ENCODE assay signal across 8 mouse cellular contexts in the genomic region with DNA sequence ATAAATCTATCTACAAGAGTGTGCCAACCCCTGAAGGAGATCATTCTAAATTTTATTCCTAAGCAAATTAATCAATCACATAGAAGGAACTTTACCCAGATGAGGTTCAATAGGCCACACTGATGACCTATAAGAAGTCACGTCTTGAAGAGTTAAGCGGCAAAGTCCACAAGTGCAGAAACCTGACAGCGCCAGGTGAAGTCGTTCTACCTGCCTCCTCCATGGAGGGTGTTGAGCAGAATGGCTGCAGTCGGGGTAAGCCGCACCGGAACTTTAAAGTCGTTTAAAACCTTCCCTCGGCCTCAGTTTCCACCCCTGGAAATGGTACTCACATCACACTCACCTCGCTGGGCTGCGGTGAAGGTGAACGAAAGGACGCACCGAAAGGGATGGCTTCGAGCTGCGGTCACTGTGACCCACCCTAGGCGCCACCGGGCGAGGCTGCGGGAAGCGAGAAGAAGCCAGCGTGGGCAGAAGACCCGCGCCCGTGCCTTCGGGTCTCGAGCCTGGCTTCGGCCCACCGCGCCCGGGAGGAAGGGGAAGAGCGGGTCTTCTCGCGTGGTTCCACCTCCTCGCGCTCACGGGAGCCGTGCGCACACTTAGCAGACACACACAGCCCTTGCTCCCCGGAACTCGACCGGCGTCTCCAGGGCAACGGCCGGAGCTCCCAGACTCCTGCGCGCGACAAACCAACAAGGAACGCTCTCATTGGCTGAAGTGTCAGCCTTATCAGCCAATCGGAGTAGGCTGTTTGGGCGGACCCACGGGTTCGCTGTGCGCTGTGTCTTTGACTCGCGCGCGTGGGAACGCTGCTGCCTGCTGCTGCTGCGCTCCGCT. TPM values are rescaled to one million over a fixed set of nuclear protein-coding genes. Genes with fewer than 3 reads are reported as not detected.
DNase-seq lines count a peak whose midpoint lies in the region; ATAC-seq and TF ChIP-seq lines count a peak whose summit lies in the region.

Cabin1 (minus strand) TSS at position 660 of the 837 bp plus-strand sequence.

- H3K9me3 ChIP-seq in hindbrain, embryonic 13.5 days: no peaks in the 10 kb centered on the region

- no peaks in the 10 kb centered on the region for H3K27me3 ChIP-seq in Patski
- H3K27me3 ChIP-seq in hindbrain, embryonic 13.5 days: no peaks in the 10 kb centered on the region

- no peak for TF ChIP-seq CTCF in Patski (IDR thresholded peaks at IDR 0.05)

- peak; percentile 98 for ATAC-seq in Patski
- ATAC-seq in hindbrain, embryonic 13.5 days (ENCODE audit: low FRiP score): peak; percentile 99

- peak within 1 kb of the TSS; percentile 84 for H3K27ac ChIP-seq in hindbrain, embryonic 13.5 days

- H3K4me1 ChIP-seq in hindbrain, embryonic 13.5 days (replicated peaks): peaks cover 21% of the 10 kb centered on the region

- H3K4me3 ChIP-seq in hindbrain, embryonic 13.5 days: peak within 1 kb of the TSS; percentile 86

- DNase-seq in Patski (ENCODE audit: low read depth, low spot score): peak; percentile 89
- peak; percentile 98 for DNase-seq in cerebellum, postnatal 14 days
- DNase-seq in frontal cortex, postnatal 14 days (ENCODE audit: low spot score in 2 of 2): peak; percentile 97
- peak; percentile 91 to 95 for DNase-seq in layer of hippocampus, postnatal 25 days (ENCODE audit: extremely low spot score in 1 of 2, low spot score in 1 of 2)
- DNase-seq in lung, postnatal 25 days (ENCODE audit: low spot score): peak; percentile 99
- DNase-seq in retina, embryonic 14.5 days (ENCODE audit: low spot score): peak; percentile 99
- peak; percentile 97 for DNase-seq in thymus, postnatal 4 days

- in situ Hi-C loops in Patski (cut with MboI; ENCODE audit: low pct_unique_long_range_greater_than_20kb): no loop called here

- CTCF ChIA-PET in Patski (lab: Charles Lee): interaction anchor here (0.9 to 1.9 kb wide), 5 partner anchors 11 to 72 kb away, joined by 5 to 11 read pairs (median 5); no protein-coding TSS in a partner anchor

- peak within 1 kb of the TSS; percentile 86 for H3K4me2 ChIP-seq in hindbrain, embryonic 13.5 days

- H3K36me3 ChIP-seq in hindbrain, embryonic 13.5 days: peaks cover 9% of the 10 kb centered on the region

- peak within 1 kb of the TSS; percentile 91 for H3K9ac ChIP-seq in hindbrain, embryonic 13.5 days

- POLR2A ChIA-PET in Patski (lab: Charles Lee): interaction anchor here (0.6 to 1.6 kb wide), 5 partner anchors 10 to 167 kb away, joined by 3 to 6 read pairs (median 4); partner anchors contain the start of gene Gstt2

- WGBS in hindbrain, embryonic 13.5 days: under 1% methylated on average over 60 of the region's 61 CpGs

RNA-seq across cellular contexts. Expression of gene Cabin1, which starts in this region (rescaled TPM):
- polyA plus RNA-seq in Patski (2021): 40.7 TPM
- polyA plus RNA-seq in hindbrain, embryonic 13.5 days (2015; fragmentation: Nextera tagmentation; extraction: Ambion mirVana): 39.5 and 45.7 TPM in 2 replicates
- total RNA-seq in layer of hippocampus, postnatal 25 days (2021): 10 to 100 TPM; 60.6 to 79.2 TPM

Comparison
In these comparisons a context has a peak if more than half of its experiments do, and no peak if none do; other contexts are left out.
1. Peak in every context shown above with its lines: DNase-seq, ATAC-seq, H3K4me3 ChIP-seq and H3K27ac ChIP-seq.